ENCODE assay signal across 10 mouse cellular contexts in genomic region chr6:100799766-100800165, GRCm38 (mm10).
"Had no signal": no experiment of that assay in that cellular context is flagged by ENCODE, and none has a peak within 500 bp of the region (broad histone marks: within the 10 kb centered on the region; RNA-seq: fewer than 3 reads in every experiment).

No protein-coding gene starts in this region.

- H3K9ac ChIP-seq: lung, embryonic 15.5 days; midbrain, embryonic 13.5 days; midbrain, embryonic 15.5 days; neural tube, embryonic 13.5 days; neural tube, embryonic 15.5 days had no signal

- ATAC-seq: midbrain, embryonic 13.5 days; midbrain, embryonic 15.5 days had no signal

- H3K27ac ChIP-seq: lung, embryonic 15.5 days; midbrain, embryonic 13.5 days; midbrain, embryonic 15.5 days; neural tube, embryonic 13.5 days; neural tube, embryonic 15.5 days had no signal

- H3K27me3 ChIP-seq: lung, embryonic 15.5 days; megakaryocyte, embryonic 14.5 days; midbrain, embryonic 13.5 days; midbrain, embryonic 15.5 days; neural tube, embryonic 13.5 days; neural tube, embryonic 15.5 days had no signal

- H3K4me1 ChIP-seq: lung, embryonic 15.5 days; megakaryocyte, embryonic 14.5 days; midbrain, embryonic 13.5 days; midbrain, embryonic 15.5 days; neural tube, embryonic 13.5 days had no signal

- H3K9me3 ChIP-seq: lung, embryonic 15.5 days; midbrain, embryonic 13.5 days; midbrain, embryonic 15.5 days; neural tube, embryonic 13.5 days; neural tube, embryonic 15.5 days had no signal

- H3K4me2 ChIP-seq: lung, embryonic 15.5 days; midbrain, embryonic 11.5 days; midbrain, embryonic 13.5 days; midbrain, embryonic 15.5 days; neural tube, embryonic 13.5 days; neural tube, embryonic 15.5 days had no signal

- DNase-seq: right cerebral cortex, postnatal 4 days; thymus, adult 18-20 months; thymus, postnatal 14 days had no signal

- H3K4me3 ChIP-seq: lung, embryonic 15.5 days; megakaryocyte, embryonic 14.5 days; midbrain, embryonic 13.5 days; midbrain, embryonic 15.5 days; neural tube, embryonic 13.5 days; neural tube, embryonic 15.5 days had no signal

- H3K36me3 ChIP-seq: lung, embryonic 15.5 days; midbrain, embryonic 13.5 days; midbrain, embryonic 15.5 days; neural tube, embryonic 13.5 days; neural tube, embryonic 15.5 days had no signal
